Mouse (Mus musculus): ENCODE measurements at regions not wholly inside any gene's neighbourhood (a gene's known extent, or its start where the extent isn't known, plus 50 kb on each side); places are given as distances from the start of the nearest gene placed in this dataset.
A peak's percentile ranks its signal among the peaks of the same experiment; 100 is the strongest.

GRCm38 (mm10) chr3:124849915-124850314 is 269.0 kb upstream of the 1700003H04Rik start:
- DNase-seq: no peak

DNA sequence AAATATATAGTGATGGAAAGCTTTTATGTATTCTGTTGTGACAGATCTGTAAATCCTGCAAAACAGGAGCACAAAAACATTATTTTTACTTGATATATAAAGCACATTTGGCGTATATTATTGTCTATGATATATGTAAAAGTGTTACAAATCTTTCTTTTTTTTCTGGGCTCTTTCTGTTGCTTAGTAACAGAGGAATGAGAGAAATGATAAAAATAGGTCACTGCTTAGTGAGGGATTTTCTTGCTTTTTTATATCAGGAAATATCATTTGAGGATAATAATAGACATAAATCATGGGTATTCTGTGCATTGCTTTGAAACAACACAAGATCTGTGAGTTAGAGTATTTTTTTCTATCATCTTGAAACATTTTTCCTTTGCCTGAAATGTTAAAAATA is 239.7 kb upstream of the 1700003H04Rik start:
- DNase-seq: no peak

DNA sequence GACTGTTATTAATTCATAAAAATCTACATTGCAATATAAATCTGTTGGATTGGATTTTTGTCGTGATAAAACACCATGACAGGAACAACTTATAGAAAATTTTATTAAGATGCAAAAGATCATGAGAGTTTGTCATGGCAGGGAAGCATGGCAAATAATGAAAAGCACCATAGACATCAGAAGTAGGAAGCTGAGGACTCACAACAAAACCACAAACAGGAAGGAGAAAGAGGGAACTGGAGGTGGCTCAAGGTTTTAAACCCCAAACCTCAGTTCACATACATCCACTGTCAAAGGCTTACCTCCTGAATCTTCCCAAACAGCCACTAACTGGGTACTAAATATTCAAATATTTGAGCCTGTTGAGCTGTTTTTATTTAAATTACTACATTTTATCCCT is 226.0 kb upstream of the 1700003H04Rik start:
- no peak for DNase-seq

DNA sequence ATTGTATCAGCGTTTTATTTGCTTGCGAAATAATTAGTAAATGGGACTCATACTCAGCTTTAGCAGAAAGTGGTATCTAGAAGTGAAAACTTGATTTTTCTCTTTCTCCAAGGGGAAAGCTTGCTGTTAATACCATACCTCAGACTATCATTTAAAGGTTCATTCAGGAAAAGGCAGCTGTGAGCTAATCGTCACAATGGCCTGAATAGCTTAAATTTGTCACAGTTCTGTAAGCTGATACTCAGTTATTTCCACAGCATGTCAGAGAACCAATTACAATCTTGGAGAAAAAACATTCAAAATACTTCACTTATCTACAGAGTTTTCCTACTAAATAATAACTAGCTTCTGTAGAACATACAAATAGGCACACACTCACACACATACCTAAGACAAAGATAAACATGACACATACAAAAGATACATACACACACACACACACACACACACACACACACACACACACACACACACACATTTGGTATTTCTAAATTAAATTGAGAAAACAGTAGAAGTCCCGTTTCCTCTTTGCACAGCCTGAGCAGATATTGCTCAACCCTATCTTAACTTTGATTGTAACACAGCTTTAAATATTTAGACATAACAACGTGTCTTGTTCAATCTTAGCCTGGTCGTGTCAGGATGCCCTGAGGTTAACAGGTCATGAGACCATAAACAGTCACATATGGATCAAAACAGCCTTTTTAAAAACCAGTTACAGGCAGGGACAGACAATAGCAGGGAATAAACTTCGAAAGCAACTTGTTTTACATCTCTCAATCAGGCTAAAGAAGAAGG is 208.5 kb upstream of the 1700003H04Rik start:
- DNase-seq: no peak

- no peak for DNase-seq
Measured at GRCm38 (mm10) chr3:124788181-124788580, 207.3 kb upstream of the 1700003H04Rik start.

GRCm38 (mm10) chr3:124770326-124770725 is 189.4 kb upstream of the 1700003H04Rik start:
- peak; percentile 11 for DNase-seq

DNA sequence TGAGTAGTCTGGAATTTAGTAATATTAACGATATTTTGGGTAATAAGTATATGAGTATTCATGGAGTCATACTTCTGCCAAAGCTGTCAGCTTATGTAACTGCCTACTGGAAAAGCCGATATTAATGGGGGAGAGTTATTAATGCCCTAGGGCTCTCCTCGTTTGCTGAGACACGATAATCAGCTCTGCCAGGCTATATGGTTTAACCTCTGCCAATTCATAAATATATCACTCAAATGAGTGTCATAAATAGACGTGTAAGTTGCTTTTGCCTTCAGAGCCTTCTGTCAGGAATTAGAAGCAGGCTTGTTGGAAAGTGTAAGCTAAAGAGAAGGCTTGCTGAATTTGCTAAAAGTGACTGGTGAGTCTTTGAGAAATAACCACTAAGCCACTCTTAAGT is 188.4 kb upstream of the 1700003H04Rik start:
- DNase-seq: no peak

DNA sequence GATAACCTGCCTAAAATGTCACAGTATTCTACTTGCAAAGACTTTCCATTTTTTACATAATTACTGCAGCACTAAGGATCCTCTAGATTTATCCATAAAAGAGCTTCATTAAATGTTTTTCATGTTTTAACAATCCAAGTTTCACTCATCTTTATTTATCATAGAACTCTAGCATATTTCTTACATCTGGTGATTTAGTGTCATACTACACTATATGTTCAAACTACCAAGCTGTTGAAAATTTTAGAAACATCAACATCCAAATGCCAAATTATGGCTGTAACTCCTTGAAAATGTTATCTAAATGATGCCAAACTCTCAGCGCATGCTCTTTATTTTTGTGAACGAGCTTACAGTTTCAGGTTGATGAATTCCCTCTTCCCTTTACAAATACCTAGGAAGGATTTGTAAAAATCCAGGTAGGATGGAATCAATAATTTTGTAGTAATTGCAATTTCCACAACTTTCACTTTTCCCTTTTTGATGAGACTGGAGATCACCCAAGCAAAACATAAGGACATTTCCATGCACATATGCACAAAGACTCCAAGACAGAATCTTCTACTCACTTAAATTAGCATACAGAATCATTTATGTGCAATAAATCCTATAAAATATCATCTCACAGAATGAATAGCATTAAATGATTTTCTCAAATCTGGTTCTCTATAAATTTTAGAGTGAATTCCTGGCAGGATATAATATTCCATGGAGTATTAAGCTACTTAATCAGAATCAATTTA is 175.0 kb upstream of the 1700003H04Rik start:
- no peak for DNase-seq

GRCm38 (mm10) chr3:124752571-124753118 is 171.7 kb upstream of the 1700003H04Rik start:
- DNase-seq: no peak

- no peak for DNase-seq
Measured at GRCm38 (mm10) chr3:124749314-124749713, 168.4 kb upstream of the 1700003H04Rik start.

DNA sequence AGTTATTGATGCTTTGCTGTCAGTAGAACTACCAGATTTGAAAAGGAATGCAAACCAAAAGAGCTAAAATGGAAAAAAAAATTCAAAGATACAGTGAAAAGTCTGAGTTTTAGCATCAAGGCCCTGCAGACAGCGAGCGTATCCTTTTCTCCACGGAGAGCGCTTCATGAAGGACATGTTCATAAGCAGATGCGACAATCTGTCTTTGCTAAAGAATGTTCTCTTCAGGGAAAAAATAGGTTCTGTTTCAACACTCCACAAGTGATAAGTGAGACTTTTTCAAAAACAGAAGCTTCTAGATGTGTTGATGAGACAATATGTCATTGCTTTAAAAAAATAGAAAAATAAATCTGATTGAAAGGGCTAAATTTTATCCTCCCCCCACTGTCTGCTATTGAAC is 147.4 kb upstream of the 1700003H04Rik start:
- no peak for DNase-seq

DNA sequence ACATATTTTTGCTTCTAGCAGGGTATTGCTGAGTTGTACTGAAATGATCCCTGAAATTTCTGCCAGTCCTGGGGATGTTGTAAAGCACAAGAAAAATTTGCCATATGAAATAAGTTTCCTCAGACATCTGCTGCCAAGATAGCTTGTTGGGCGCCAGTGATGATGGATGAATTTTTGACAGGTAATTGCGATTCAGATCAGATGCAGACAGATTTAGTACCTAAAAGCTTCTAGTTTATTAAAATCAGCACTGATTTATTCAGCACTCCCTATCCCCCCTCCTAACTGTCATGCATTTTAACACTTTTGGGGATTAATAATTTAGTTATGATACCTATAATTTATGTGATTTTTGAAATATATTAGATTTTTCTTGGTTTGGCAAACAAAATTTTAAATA is 131.3 kb upstream of the 1700003H04Rik start:
- no peak for DNase-seq

DNA sequence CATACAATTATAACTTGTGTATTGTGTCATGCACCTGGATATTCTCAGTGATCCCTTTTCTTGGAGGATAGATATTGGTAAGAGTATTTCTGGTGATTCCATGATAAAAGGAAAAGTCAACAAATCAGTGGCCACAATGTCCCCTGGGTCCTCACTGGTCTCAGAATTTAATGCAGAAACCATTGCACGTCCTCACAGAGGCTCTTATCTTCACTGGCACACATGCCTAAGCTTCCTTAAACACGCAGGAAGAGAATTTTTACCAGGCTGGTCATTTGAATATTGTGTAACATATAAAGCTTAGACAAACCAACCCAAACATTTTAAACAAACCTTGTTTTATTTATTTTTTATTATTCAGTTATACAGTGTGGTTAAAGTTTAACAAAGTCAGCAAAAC is 92.7 kb upstream of the 1700003H04Rik start:
- no peak for DNase-seq

DNA sequence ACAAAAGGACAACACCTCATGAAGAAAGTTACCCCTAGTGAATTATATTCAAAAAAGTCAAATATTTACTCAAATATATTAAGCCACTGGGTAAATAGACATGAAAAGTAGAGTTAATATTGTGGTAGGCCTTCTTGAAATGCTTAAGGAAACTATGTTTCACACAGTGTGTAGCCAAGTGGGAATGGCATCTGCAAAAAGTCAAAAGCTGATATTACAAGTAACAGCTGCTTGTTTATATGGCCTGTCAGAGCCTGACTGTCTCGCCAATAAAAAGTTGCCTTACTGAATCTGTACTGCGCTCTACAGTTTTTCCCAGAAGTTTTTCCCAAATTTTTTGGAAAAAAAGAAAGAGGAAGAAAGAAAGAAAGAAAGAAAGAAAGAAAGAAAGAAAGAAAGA is 77.3 kb upstream of the 1700003H04Rik start:
- DNase-seq: no peak

- DNase-seq: no peak
Measured at GRCm38 (mm10) chr3:124633372-124633771, 52.5 kb upstream of the 1700003H04Rik start.
